Mouse (Mus musculus): ENCODE measurements around the gene Mthfd1.

GRCm38 (mm10) chr12:76280556-76280955 lies 25.5 kb downstream of the Mthfd1 start:
- no peak for TF ChIP-seq POLR2A (IDR thresholded peaks at IDR 0.05; ENCODE audit: control insufficient read depth, extremely low read depth, insufficient read depth, low read length, poor library complexity)
- TF ChIP-seq CTCF (IDR thresholded peaks at IDR 0.05; ENCODE audit: borderline replicate concordance, control insufficient read depth, extremely low read depth, insufficient read depth, low read length, poor library complexity) = no peak
